ENCODE assay signal across 9 mouse cellular contexts in the genomic region with DNA sequence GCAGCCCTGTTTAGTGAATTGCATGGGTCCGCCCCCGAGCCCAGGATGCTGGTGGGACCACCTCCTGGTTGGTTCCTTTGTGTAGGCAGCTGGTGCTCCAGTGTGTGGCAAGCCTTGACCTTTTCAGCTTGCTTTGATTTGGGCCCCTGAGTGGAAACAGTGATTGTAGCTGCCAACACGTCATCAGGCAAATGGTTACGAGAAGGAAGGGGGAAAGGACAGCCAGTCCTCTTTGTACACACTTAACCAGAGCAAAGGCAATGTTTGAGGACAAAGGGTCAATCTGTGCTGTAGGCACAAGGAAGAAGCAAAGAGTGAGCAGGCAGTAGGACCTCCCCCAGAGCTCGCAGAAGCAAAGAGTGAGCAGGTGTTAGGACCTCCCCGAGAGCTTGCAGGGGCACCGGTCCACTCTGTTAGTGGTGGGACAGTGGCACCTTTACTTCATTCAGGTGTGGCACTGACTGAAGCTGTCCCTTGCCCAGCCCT.
DNase-seq lines count a peak whose midpoint lies in the region; ATAC-seq and TF ChIP-seq lines count a peak whose summit lies in the region.
"Had no signal": no experiment of that assay in that cellular context is flagged by ENCODE, and none has a peak within 500 bp of the region (broad histone marks: within the 10 kb centered on the region; RNA-seq: fewer than 3 reads in every experiment).

No protein-coding gene starts in this region.

- H3K36me3 ChIP-seq in midbrain, embryonic 11.5 days (ENCODE audit: control insufficient read depth, insufficient read depth, low read length), result no peaks in the 10 kb centered on the region
- no peaks in the 10 kb centered on the region for H3K36me3 ChIP-seq in midbrain, embryonic 15.5 days (replicated peaks)
- H3K36me3 ChIP-seq in liver, embryonic 11.5 days (ENCODE audit: control insufficient read depth, insufficient read depth, low read length), result no peaks in the 10 kb centered on the region
- no peaks in the 10 kb centered on the region for H3K36me3 ChIP-seq in stomach, postnatal 0 days (ENCODE audit: control insufficient read depth, insufficient read depth, low read length)
- H3K36me3 ChIP-seq: heart, embryonic 15.5 days had no signal

- H3K4me3 ChIP-seq in midbrain, embryonic 11.5 days (ENCODE audit: low read depth, low read length), result no peak overlapping the region
- H3K4me3 ChIP-seq in midbrain, embryonic 15.5 days, result no peak overlapping the region
- no peak overlapping the region for H3K4me3 ChIP-seq in liver, embryonic 11.5 days (ENCODE audit: low read depth, low read length)
- H3K4me3 ChIP-seq in stomach, postnatal 0 days (ENCODE audit: low read depth, low read length), result no peak overlapping the region
- no peak overlapping the region for H3K4me3 ChIP-seq in gastrocnemius, adult 2 months
- H3K4me3 ChIP-seq: heart, embryonic 15.5 days had no signal

- no peak overlapping the region for H3K27ac ChIP-seq in midbrain, embryonic 11.5 days (ENCODE audit: low read depth, low read length)
- no peak overlapping the region for H3K27ac ChIP-seq in midbrain, embryonic 15.5 days
- 0 out of 2 replicates have a peak overlapping the region, but pooled peaks have one; percentile 10 for H3K27ac ChIP-seq in liver, embryonic 11.5 days (ENCODE audit: low read depth, low read length)
- H3K27ac ChIP-seq in stomach, postnatal 0 days (replicated peaks), result no peak overlapping the region
- H3K27ac ChIP-seq in gastrocnemius, adult 2 months, result no peak overlapping the region
- H3K27ac ChIP-seq: heart, embryonic 15.5 days had no signal

- H3K4me2 ChIP-seq in midbrain, embryonic 11.5 days, result no peak overlapping the region
- H3K4me2 ChIP-seq in midbrain, embryonic 15.5 days, result no peak overlapping the region
- H3K4me2 ChIP-seq in liver, embryonic 11.5 days, result no peak overlapping the region
- no peak overlapping the region for H3K4me2 ChIP-seq in stomach, postnatal 0 days (replicated peaks; ENCODE audit: low read depth)
- H3K4me2 ChIP-seq: heart, embryonic 15.5 days had no signal

- H3K4me1 ChIP-seq in midbrain, embryonic 11.5 days (ENCODE audit: control insufficient read depth, insufficient read depth, low read length), result 0 out of 2 replicates have a peak, but pooled peaks cover 6% of the 10 kb centered on the region
- H3K4me1 ChIP-seq in midbrain, embryonic 15.5 days, result peaks cover 6% of the 10 kb centered on the region; the same call in 1 of the 2 replicates
- H3K4me1 ChIP-seq in liver, embryonic 11.5 days (replicated peaks; ENCODE audit: control insufficient read depth, insufficient read depth, low read length), result no peaks in the 10 kb centered on the region
- no peaks in the 10 kb centered on the region for H3K4me1 ChIP-seq in stomach, postnatal 0 days (replicated peaks; ENCODE audit: control insufficient read depth, insufficient read depth)

- DNase-seq in CD4-positive, CD25-positive, alpha-beta regulatory T cell, adult 2 months (ENCODE audit: low read depth, low spot score), result peak; percentile 3
- DNase-seq in midbrain, embryonic 11.5 days (ENCODE audit: low spot score, missing footprints), result peak; percentile 84
- DNase-seq in liver, embryonic 11.5 days (ENCODE audit: low spot score), result no peak
- peak; percentile 54 for DNase-seq in stomach, postnatal 0 days (ENCODE audit: low spot score)
- no peak for DNase-seq in adipocyte (ENCODE audit: low spot score)
- no peak for DNase-seq in gastrocnemius, adult 2 months

- intact Hi-C loops in gastrocnemius, adult 2 months (cut with DNase I), result no loop called here

- no peak for TF ChIP-seq CTCF in stomach, postnatal 0 days (IDR thresholded peaks at IDR 0.05; ENCODE audit: low read depth)
- TF ChIP-seq CTCF in gastrocnemius, adult 2 months (IDR thresholded peaks at IDR 0.05), result no peak

- ATAC-seq in CD4-positive, CD25-positive, alpha-beta regulatory T cell, adult 4 months, result no peak
- peak; percentile 50; the same call in 1 of the 2 replicates for ATAC-seq in midbrain, embryonic 11.5 days (ENCODE audit: low FRiP score)
- no peak for ATAC-seq in midbrain, embryonic 15.5 days (replicated peaks)
- peak; percentile 50 for ATAC-seq in liver, embryonic 11.5 days (replicated peaks; ENCODE audit: low FRiP score)
- peak; percentile 91 for ATAC-seq in stomach, postnatal 0 days (ENCODE audit: low FRiP score, low TSS enrichment)

- no peak for TF ChIP-seq EP300 in stomach, postnatal 0 days (optimal IDR thresholded peaks at IDR 0.05)

- 46% methylated on average over 7 of the region's 7 CpGs for WGBS in midbrain, embryonic 11.5 days
- WGBS in midbrain, embryonic 15.5 days, result 43% methylated on average over 7 of the region's 7 CpGs
- 47% methylated on average over 7 of the region's 7 CpGs for WGBS in liver, embryonic 11.5 days
- WGBS in stomach, postnatal 0 days, result 31% methylated on average over 7 of the region's 7 CpGs

- H3K27me3 ChIP-seq in midbrain, embryonic 11.5 days (ENCODE audit: control insufficient read depth, insufficient read depth, low read length), result no peaks in the 10 kb centered on the region
- no peaks in the 10 kb centered on the region for H3K27me3 ChIP-seq in midbrain, embryonic 15.5 days (replicated peaks)
- H3K27me3 ChIP-seq in liver, embryonic 11.5 days (replicated peaks; ENCODE audit: control insufficient read depth, insufficient read depth, low read length), result no peaks in the 10 kb centered on the region
- H3K27me3 ChIP-seq in stomach, postnatal 0 days (ENCODE audit: control insufficient read depth, insufficient read depth, low read length), result no peaks in the 10 kb centered on the region
- H3K27me3 ChIP-seq: heart, embryonic 15.5 days had no signal

- H3K9me3 ChIP-seq in midbrain, embryonic 11.5 days (ENCODE audit: control insufficient read depth, low read length), result no peaks in the 10 kb centered on the region
- no peaks in the 10 kb centered on the region for H3K9me3 ChIP-seq in midbrain, embryonic 15.5 days
- H3K9me3 ChIP-seq in liver, embryonic 11.5 days (ENCODE audit: control insufficient read depth, low read length), result no peaks in the 10 kb centered on the region
- H3K9me3 ChIP-seq in stomach, postnatal 0 days (ENCODE audit: control insufficient read depth, low read length), result no peaks in the 10 kb centered on the region
- H3K9me3 ChIP-seq: heart, embryonic 15.5 days had no signal

- no peak overlapping the region for H3K9ac ChIP-seq in midbrain, embryonic 11.5 days (ENCODE audit: low read length)
- no peak overlapping the region for H3K9ac ChIP-seq in midbrain, embryonic 15.5 days
- no peak overlapping the region for H3K9ac ChIP-seq in liver, embryonic 11.5 days (ENCODE audit: low read depth, low read length)
- no peak overlapping the region for H3K9ac ChIP-seq in stomach, postnatal 0 days (ENCODE audit: low read length)
- H3K9ac ChIP-seq: heart, embryonic 15.5 days had no signal

Comparison
In these comparisons a context has a peak if more than half of its experiments do, and no peak if none do; other contexts are left out.
1. ATAC-seq: peak in midbrain, embryonic 11.5 days (single experiment), liver, embryonic 11.5 days (single experiment) and stomach, postnatal 0 days (single experiment); none in CD4-positive, CD25-positive, alpha-beta regulatory T cell, adult 4 months (single experiment) and midbrain, embryonic 15.5 days (single experiment).
2. DNase-seq: peak in CD4-positive, CD25-positive, alpha-beta regulatory T cell, adult 2 months (single experiment), midbrain, embryonic 11.5 days (single experiment) and stomach, postnatal 0 days (single experiment); none in liver, embryonic 11.5 days (single experiment), adipocyte (single experiment) and gastrocnemius, adult 2 months (single experiment).